Mouse (Mus musculus) ES-E14 (cell line): ENCODE measurements around the gene Gm28048. TPM values are rescaled to one million over a fixed set of nuclear protein-coding genes. Genes with fewer than 3 reads are reported as not detected.

ENCODE experiments used
- DNase-seq: peaks from one replicate; pipeline ENCODE4 v3.0.0-alpha.2; 2013; ENCODE audit warnings: low read depth, low spot score
- H3K27ac ChIP-seq: 2 replicates; pipeline ENCODE4 v1.5.1; 2012; ENCODE audit warnings: low read depth, mild to moderate bottlenecking, low read length, moderate library complexity, mixed read lengths; ENCODE audit not compliant: poor library complexity, insufficient read depth, severe bottlenecking
- H3K36me3 ChIP-seq: 2 replicates; pipeline ENCODE4 v1.6.1; 2012; ENCODE audit warnings: mild to moderate bottlenecking, low read length, moderate library complexity, mixed read lengths; ENCODE audit not compliant: control insufficient read depth, poor library complexity, insufficient read depth, severe bottlenecking
- H3K4me1 ChIP-seq, 2 experiments: fragments of 150-350 bp in 1 of 2; sonication (generic) in 1 of 2; 2 replicates each; pipeline ENCODE4 v1.6.1; 2012; ENCODE audit warnings: low read length in 2 of 2, mild to moderate bottlenecking in 1 of 2, mixed read lengths in 1 of 2; ENCODE audit not compliant: control insufficient read depth in 2 of 2, insufficient read depth in 2 of 2, poor library complexity in 1 of 2
- H3K4me3 ChIP-seq, 2 experiments: fragments of 150-350 bp in 1 of 2; sonication (generic) in 1 of 2; 2 replicates each; pipeline ENCODE4 v1.5.1; 2012; ENCODE audit warnings: low read length in 2 of 2, low read depth in 1 of 2, mild to moderate bottlenecking in 1 of 2, mixed read lengths in 1 of 2; ENCODE audit not compliant: insufficient read depth in 1 of 2, poor library complexity in 1 of 2, severe bottlenecking in 1 of 2
- H3K9ac ChIP-seq: 2 replicates; pipeline ENCODE4 v1.6.1; 2012; ENCODE audit warnings: low read depth, mild to moderate bottlenecking, low read length, mixed read lengths; ENCODE audit not compliant: poor library complexity, insufficient read depth, severe bottlenecking
- H3K9me3 ChIP-seq: fragments of 150-350 bp; sonication (generic); 2 replicates; pipeline ENCODE4 v1.6.1; 2012; ENCODE audit warnings: low read depth, mild to moderate bottlenecking, low read length; ENCODE audit not compliant: control insufficient read depth, insufficient read depth
- CHD2 ChIP-seq: IDR thresholded peaks from 2 replicates; pipeline ENCODE4 v1.6.1; 2014; ENCODE audit warnings: mild to moderate bottlenecking, low read depth, low read length, inconsistent platforms
- HCFC1 ChIP-seq: IDR thresholded peaks from 2 replicates; pipeline ENCODE4 v1.6.1; 2012; ENCODE audit warnings: low read length, inconsistent platforms, borderline replicate concordance; ENCODE audit not compliant: insufficient read depth
- MAFK ChIP-seq: IDR thresholded peaks from 2 replicates; pipeline ENCODE4 v1.6.1; 2014; ENCODE audit warnings: mild to moderate bottlenecking, low read depth, low read length, inconsistent platforms; ENCODE audit not compliant: insufficient read depth
- ZC3H11A ChIP-seq: IDR thresholded peaks from 2 replicates; pipeline ENCODE4 v1.6.1; 2012; ENCODE audit warnings: low read depth, mild to moderate bottlenecking, inconsistent platforms, low read length, borderline replicate concordance
- ZNF384 ChIP-seq: IDR thresholded peaks from 2 replicates; pipeline ENCODE4 v1.6.1; 2012; ENCODE audit warnings: low read depth, low read length, inconsistent platforms
- in situ Hi-C, 2 experiments: fragments of 600-800 bp; cut with MboI; formaldehyde crosslinking; loops; one replicate each; pipeline ENCODE4 v1.15.1; 2025; ENCODE audit warnings: low sequenced_read_pairs in 2 of 2, inconsistent platforms in 1 of 2; ENCODE audit not compliant: unreplicated experiment in 2 of 2
- total RNA-seq: library from RNA; depleted of rRNA; stranded (reverse); fragments of 300-350 nt; gene quantifications from 2 replicates; pipeline ENCODE4 v1.2.3, GENCODE M21; 2012

The Gm28048 gene
- total RNA-seq, 1 experiment = 16.3 TPM

DNA sequence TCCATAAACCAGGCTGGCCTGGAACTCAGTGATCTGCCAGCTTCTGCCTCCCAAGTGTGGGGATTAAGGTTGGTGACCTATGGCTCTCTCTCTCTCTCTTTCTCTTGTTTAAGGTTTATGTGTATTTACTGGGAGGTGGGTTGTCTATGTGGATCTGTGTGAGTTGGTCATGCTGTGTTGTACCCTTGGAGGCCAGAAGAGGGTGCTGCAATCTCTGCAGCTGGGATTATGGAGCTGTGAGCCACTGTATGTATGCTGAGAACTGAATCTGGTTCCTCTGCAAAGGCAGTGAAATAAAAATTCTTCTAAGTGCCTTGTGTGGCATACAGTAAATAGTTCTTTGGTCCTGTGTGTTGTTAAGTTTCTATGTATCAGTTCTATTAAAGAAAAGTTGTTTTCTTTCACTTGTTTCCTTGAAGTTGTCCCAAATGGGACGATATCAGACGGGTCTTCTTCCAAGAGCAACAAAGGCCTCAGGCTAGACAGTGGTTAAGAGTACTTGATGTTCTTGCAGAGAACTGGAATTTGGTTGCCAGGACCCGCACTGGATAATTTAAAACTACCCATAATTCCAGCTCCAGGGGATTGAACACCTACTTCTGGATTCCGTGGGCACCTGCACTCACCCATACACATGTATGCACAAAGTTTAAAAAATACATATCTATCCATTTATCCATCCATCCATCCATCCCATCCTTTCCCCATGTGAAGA lies 31.8 kb upstream of the Gm28048 start:
- Histone ChIP-seq H3K9me3 (no peaks in the 10 kb centered on the region), H3K4me1 (no peaks in the 10 kb centered on the region), H3K9ac (no peak overlapping the region), H3K36me3 (no peaks in the 10 kb centered on the region), H3K27ac (no peak overlapping the region), H3K4me3 (no peak overlapping the region)
- in situ Hi-C loops = no loop called here
- TF ChIP-seq CHD2 (no peak), MAFK (no peak), HCFC1 (no peak), ZC3H11A (peak; percentile 91)
- no peak for DNase-seq

GRCm38 (mm10) chr11:23013096-23013495 lies 31.2 kb upstream of the Gm28048 start:
- Histone ChIP-seq H3K9ac (no peak overlapping the region), H3K36me3 (no peaks in the 10 kb centered on the region), H3K4me3 (no peak overlapping the region), H3K9me3 (no peaks in the 10 kb centered on the region), H3K27ac (no peak overlapping the region), H3K4me1 (no peaks in the 10 kb centered on the region)
- TF ChIP-seq CHD2 (no peak), HCFC1 (no peak), ZC3H11A (no peak), ZNF384 (no peak), MAFK (no peak)
- in situ Hi-C loops = no loop called here
- DNase-seq = no peak

DNA sequence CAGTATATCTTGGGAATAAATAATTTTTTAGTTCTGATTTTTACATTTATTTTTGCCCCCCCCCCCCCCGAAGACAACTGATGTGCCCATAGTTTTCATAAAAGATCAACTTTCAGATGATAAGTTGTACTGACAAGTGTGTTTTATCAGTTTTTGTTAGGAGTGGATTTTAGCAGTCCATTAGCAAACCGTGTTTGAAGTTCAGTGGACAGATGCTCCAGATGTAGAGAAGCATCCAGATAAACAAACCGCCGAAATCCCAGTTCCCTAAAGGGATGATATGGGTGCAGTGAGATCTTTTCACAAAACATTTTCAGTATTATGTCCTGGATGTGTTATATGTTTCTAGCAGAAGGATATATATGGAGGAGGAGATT lies 26.9 kb upstream of the Gm28048 start:
- no peak overlapping the region for H3K27ac ChIP-seq
- in situ Hi-C loops = loop anchor here in 1 of 2 experiments (5.0 kb wide), 1 partner anchor 273 kb away; no protein-coding TSS in a partner anchor
- H3K9ac ChIP-seq = no peak overlapping the region

DNA sequence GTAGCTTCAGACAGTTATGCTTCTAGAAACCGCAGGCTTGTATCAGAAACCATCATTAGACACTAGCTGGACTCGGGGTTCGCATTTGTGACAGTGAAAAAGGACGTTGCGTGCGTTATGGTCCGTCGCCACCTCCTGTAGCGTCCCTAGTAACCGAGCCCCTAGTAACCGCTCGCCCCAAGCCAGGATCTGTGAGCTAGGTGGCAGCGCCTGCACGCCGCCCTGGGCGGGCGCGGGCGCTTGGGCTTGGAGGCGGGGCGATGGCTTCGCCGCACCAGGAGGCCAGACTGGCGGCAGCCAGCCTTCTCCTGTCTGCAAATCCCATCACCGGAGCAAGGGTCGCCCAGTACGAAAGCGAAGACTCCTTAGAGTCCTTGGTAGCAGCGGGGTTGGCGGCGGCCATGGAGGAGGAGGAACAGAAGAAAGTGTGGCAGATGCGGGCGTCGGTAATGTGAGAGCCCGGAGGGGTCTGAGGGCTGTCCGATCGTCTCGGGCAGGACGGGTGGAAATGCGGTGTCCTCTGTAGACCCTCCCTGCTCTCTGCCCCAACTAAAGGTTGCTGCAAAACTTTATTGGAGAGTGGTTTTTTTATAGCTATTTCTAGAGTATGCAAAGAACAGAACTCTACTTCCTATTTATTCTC lies 26.4 kb upstream of the Gm28048 start:
- peak; percentile 83 for DNase-seq
- Histone ChIP-seq H3K27ac (peak overlapping the region; percentile 4; the same call in 1 of the 2 replicates), H3K4me1 (no peaks in the 10 kb centered on the region), H3K9me3 (no peaks in the 10 kb centered on the region), H3K9ac (peak overlapping the region; percentile 78), H3K36me3 (peaks cover 7% of the 10 kb centered on the region), H3K4me3 (peak overlapping the region; percentile 66 to 85)
- in situ Hi-C loops = loop anchor here in 1 of 2 experiments (5.0 kb wide), 1 partner anchor 274 kb away; no protein-coding TSS in a partner anchor
- no peak for TF ChIP-seq CHD2
- peak; percentile 20; the same call in 1 of the 2 replicates for TF ChIP-seq HCFC1
- no peak for TF ChIP-seq ZNF384

More for the DNA sequence above, 26.9 kb upstream of the Gm28048 start:
- Histone ChIP-seq H3K36me3 (peaks cover 4% of the 10 kb centered on the region), H3K4me1 (no peaks in the 10 kb centered on the region), H3K4me3 (peak overlapping the region; percentile 66 to 85; a peak in 3 of 4 replicates), H3K9me3 (no peaks in the 10 kb centered on the region)
- DNase-seq = no peak
- no peak for TF ChIP-seq ZC3H11A
- no peak for TF ChIP-seq MAFK
- no peak for TF ChIP-seq HCFC1
- TF ChIP-seq CHD2 = no peak
- TF ChIP-seq ZNF384 = no peak
